Mouse (Mus musculus) layer of hippocampus, adult 9-11 months (tissue): ENCODE measurements around the gene Cdc25a.

Source experiments
- DNase-seq: peaks from one replicate; pipeline ENCODE4 v3.0.0; 2022

Gene Cdc25a

DNA sequence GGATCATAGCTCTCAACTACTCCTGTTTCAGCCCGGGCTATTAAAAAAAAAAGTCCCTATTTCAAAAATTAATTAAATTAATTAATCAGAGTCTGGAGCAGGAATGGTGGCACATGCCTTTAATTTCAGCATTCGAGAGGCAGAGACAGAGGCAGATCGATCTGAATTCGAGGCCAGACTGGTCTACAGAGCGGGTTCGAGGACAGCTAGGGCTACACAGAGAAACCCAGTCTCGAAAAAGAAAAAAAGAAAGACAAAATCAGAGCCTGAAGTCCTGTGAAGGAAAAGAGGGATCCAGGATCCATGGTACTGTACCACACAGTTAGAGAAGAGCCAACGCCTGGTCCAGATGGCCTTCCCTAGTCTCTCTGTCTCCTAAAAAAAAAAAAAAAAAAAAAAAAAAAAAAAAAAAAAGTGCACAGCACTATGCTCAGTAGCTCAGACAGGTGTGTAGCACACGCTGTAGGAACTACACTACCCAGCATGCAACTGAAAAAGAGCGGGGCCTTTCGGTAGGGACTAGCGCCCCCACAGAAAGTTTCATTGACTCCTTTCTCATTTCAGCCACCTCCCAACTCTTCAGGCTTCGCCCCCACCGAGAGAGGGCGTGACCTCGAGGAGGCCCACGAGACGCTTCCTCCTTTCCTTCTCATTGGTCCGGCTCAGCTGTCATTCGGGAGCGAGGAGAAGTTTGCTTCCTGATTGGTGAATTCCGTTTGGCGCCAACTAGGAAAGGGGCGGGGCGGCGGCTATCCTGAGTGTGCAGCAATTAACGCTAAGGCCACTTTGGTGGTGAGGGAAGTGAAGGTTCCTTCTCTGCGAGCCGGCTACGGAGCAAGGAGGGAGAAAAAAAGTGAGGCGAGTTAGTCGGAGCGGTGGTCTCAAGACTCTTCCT, at the start of gene Cdc25a:
Gene Cdc25a, plus strand, starts transcription at position 783 of the 895 bp plus-strand sequence.
- DNase-seq, result peak; percentile 97

DNA sequence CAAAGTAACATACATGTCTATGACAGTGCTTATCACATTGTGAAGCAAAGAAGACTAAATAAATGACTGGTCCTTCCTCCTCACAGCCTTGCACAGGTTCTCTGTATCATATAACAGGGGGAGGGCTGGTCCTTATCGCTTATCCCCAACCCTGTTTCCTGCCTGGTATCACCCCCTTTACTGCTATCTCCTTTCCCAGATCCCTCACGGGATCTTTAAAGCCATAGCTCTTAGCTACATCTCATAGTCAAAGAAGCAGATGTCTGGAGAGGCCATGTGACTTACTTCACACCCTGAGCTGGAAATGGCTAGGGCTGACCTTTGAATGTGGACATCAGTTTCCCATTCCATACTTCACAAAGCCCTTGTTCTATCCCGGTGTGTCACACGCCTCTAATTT, 49.6 kb upstream of the Cdc25a start:
- no peak for DNase-seq

DNA sequence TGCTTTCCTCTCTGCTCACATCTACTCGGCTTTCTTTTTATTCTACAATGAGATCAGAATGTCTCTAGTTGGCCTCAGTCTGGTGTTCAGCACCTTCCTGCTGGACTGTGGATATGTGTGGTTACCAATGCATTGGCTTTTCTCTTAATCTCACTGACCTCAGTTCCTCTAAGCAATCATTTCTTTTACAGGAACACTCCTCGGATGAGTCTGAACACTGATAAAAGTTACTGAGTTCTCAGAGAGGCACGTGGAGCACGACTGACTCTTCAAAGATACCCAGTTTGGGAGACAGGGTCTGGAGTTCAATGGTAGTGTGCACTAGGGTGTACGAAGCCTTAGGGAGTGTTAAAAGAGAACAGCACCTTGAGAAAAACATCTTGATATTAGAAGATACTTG, 49.2 kb upstream of the Cdc25a start:
- no peak for DNase-seq

DNA sequence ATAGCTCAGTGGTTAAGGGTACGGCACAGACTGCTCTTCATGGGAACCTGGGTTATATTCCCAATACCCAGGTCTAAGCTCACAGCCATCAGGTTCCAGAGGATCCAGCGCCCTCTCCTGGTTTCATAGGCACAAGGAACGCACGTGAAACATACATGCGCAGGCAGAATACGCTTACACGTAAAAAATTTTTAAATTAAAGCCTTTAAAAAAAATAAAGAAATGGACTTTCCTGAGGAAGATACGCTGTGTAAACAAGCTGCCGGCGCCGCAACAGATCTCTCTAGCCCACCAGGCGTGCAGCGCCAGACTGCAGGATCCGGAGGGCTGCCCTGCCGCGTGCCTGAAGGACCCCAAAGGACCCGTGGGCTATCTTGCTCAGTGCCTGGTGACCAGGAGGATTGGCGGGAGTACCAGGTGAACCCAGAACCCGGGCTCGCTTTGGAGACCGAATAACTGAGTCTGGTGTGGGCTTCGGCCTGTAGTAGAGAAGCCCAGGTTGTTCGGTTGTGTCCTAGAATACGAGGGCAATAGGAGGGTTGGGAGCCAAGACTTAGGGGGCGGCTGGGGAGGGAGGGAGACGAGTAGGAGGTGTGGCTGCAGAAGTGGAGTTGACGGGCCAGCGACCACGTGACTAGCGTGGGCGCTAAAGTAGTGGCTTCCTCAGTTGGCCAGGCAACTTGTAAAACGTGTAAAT, 42.8 kb upstream of the Cdc25a start, which contains the start of gene Nme6:
Gene Nme6, plus strand, starts transcription at position 359 of the 697 bp plus-strand sequence.
- DNase-seq, result peak; percentile 79

DNA sequence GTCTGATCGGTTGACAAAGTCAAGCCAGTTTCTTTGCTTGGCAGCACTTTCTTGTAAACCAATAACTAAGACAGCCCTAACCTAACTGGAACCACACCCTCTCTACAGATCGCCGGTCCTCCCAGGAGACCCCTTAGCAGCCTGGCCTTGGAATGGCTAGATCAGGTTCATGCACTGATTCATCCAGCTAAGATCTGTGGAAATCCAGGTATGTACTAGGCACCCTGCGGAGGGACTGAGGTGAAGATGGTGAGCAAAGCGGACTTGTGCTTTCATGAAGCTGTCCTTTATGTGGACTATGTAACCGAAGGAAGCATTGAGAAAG, 42.3 kb upstream of the Cdc25a start:
- no peak for DNase-seq

DNA sequence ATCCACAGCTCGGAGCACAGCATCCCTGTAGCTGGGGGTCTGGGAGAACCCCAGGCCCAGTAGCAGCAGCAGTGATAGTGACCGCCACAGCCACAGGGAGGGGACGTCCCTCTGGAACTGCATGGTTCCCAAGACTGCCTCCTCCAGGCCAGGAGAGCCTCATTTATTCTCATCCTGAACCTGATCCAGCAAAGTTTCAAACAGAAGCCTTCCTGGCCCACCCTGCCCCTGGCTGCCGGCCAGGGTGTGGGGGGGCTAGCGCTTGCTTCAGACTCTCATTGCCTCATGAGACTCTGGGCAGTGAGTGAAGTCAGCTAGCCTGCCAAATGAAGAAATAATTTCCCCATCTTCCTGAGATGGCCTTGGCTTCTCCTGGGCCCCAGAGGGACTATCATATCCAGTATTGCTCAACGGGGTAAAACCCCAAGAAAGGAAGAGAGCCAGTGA, 26.0 kb upstream of the Cdc25a start, which contains the start of gene Camp:
Gene Camp, minus strand, starts transcription at position 306 of the 447 bp plus-strand sequence.
- DNase-seq, result no peak

DNA sequence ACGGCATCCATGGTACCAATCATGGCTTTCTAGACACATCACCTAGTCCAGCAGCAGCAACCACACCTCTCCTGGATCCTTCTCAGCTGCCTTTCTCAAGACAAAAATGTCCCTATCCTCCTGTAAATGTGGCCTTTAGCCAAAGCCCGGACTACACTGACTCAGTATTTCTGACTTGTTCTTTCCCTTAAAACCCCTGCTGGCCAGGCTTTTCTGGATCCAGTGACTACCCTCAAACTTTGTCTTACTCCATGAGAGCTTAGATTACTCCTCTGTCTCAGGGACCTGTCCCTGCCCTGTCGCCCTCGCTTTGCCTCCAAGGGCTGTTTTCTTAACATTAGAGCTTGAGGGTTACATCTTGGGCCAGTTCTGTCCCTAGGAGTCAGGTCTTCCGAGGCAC, 25.3 kb upstream of the Cdc25a start:
- DNase-seq, result no peak

DNA sequence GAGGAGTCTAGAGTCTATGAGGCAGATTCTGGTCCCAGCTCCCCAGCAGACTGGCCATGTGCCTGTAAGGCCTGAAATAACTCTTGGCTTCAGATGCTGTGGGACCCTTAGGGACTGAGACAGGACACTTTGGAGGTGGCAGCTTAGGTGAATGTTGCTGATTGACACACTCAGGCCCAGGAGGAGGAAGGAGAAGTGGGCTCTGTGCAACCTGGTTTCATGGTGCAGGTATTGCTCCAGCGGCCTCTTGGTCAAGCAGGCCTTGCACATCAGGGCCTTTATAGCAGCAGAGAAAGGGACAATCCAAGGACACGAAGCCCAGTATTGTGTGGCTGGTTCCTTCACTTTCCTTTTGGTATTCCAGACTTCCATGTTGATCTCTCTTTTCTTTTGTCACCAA, 21.0 kb upstream of the Cdc25a start:
- DNase-seq, result no peak

DNA sequence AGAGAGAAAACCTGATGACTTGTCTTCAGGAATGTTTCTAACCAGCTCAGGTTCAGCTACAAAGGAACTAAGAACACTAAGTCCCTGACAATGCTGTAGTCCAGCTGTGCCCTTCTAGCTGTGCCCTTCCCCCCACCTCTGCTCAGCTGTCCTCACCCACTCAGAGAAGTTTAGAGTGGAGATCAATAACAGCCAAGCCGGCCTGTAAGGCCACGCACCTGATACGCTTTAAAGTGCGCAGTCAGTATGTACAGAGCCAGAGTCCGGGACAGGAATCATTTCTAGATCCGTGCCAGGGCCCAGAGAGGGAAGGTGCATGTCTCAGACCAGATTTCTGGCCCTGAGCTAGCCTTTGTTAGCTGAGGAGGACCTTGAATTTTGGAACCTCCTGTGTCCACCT, 19.4 kb upstream of the Cdc25a start:
- no peak for DNase-seq

DNA sequence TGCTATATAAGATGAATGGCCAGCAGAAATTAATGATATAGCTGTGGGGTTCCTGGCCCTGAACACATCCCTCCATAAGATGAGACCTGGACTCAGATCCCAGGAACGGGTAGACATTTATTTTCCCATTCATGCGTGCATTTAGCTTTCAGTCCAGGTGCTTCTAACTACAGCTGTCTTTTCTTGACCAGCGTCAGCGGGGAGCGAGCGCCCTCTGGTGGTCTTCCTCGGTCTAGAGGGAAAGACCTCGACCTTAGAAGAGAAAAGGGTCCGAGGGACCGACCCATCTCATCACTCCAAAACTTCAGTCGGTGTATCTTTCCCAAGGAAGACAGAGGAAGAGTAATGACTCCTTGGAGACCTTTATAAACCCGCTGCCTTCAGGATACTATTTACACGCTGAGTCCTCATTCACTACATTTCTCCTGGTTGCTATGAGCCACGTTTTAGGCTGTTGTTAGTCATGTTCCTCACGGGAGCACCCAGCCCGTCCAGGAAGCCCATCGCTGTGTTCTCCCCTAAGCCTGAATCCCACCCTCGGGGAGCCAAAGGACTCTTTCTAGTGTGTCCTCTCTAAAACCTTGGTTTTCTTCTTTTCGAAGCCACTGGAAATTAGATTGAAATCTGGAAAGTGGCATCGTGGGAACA, 12.9 kb upstream of the Cdc25a start:
- peak; percentile 31 for DNase-seq

DNA sequence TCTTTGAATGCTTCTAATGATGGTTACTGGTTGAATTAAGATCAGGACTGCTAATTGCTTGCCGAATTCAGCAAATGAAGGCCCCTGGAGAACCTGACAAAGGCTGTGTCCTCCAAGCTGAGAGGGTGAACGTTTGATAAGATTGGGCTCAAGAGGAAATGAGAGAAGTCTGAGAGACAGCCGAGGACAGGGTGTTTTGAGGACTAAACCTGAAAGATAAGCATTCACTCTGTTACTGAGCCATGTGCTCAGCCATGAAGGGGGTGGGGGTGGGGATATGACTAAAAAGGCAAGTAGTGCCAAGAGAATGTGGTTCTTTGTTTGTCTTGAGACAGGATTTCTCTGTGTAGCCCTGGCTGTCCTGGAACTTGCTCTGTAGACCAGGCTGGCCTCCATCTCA, 12.3 kb upstream of the Cdc25a start:
- no peak for DNase-seq

DNA sequence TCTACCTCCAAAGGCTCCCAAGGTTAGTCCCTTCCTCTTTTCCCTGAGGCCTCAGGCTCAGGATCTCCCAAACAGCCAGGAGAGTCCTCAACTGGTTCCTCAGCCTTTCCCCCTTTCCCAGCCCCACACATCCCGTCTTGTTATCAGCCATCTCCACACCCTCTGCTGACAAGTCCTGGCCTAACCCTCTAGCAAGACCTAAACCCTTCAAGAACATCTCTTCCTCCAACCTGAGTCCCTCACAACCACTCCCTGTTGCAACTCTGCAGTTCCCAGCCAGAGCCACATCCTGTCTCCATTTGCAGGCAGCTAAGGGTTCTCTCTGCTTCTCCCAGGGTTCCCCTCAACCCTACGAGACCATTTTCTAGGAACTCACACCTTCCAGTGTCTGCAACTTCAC, 9.2 kb upstream of the Cdc25a start:
- no peak for DNase-seq

DNA sequence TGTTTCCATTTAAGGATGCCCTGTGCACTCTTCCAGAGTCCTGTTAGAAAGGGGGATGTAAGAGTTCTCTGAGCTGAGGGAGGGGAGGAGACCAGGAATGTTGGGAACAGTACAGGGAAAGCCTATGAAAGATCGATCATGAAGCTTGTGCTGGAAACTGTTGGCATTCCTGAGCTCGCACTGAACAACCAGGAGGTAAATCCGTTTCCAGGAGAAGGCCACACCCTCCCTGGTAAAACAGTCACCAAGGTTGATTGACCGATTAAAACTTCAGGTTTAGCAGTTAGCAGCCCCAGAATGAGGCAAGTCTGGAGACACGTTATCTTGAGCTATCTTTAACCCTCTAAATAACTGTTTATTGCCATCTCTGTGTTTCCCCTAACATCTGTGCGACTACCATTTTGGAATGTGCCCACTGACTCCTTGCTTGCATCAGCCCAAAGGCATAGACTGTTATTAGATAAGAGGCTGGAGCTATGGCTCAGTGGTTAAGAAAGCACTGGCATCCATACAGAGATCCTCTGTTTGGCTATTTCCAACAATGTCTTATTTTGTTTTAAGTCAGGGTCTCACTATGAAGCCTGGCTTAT, 4.3 kb upstream of the Cdc25a start:
- no peak for DNase-seq

DNA sequence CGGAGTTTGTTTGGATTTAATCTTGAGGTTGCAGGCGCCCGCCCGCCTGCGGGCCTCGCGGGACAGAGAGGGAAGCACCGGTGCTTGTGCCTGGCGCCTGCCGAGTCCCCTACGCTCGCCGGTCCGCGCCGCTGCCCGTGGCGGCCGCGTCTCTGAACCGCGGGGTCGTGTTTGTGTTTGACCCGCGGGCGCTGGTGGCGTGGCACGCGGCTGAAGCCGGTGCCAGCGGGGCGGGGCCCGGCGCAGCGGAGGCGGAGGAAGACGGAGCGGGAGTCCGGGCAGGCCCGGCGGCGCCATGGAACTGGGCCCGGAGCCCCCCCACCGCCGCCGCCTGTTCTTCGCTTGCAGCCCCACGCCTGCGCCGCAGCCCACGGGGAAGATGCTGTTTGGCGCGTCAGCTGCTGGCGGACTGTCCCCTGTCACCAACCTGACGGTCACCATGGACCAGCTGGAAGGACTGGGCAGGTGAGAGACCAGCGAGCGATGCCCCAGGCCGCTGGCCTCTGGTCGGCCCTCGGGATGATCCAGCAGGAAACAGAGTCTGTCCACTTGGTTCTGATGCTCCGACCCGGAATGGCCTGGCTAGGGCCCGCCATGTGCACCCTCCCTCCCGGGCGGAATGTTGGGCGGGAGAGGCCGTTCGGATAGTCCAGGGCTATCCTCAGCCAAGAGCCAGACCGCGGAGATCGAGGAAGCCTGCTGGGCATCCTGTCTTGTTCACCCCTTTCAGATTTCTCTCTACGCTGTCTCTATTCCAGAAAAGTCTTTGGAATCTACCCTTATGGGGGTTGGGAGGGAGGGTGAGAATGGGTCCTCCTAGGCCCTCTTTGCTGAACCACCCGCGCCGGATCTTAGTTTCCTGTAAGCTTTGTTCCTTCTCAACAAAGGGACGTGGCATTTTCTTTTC, 569 bp downstream of the Cdc25a start:
- peak; percentile 40 for DNase-seq

DNA sequence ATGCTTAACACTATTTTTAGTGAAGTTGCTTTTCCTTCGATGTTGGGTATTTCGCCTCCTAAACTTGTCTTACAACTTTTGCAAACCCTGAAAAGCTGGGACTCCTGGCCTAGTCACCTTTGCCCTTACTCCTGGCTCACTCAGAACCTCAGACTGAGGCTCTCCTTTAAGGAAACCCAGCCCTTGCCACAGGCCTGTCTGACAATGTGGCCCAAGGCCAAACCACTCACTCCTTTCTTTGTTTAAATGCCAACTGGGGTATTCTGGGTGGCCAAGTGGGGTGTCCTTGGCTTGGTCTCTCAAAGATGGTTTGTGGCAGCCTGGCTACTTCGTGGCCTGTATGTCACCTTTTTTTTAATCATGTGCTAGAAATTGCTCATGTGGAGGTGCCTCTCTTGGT, 1.4 kb downstream of the Cdc25a start:
- no peak for DNase-seq

DNA sequence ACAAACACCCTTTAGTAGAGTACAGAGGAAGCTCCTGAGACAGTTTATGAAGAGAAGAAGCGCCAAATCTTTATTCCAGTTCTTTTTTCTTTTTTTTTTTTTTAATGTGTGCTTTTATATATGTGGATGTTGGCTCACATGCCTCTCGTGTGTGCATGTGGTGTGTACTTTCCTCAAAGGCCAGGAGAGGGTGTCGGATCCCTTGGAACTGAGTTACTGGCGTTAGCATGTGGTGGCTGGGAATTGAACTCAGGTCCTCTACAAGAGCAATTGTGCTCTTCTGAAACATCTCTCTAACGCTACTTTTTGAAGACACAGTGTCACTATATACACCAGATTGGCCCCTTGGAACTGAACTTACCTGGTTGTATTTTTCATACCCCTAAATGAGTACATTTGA, 2.3 kb downstream of the Cdc25a start:
- no peak for DNase-seq

DNA sequence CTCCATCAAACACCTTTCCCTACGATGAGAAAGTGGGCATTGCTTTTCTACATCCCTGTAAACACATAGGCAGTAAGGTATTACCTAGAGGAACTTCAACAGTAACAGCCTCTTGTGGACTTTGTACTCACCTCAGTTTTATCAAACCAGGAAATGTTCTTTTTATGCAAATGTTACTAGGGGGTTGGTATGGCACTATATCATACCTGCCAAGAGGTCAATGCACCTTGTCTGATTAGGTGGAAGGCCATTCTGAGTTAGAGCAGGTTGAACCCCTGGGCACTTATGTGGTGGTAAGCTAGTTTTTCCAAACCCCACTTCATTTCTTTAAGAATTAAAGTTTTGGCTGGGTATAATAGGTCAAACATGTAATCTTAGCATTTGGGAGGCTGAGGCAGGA, 3.9 kb downstream of the Cdc25a start:
- DNase-seq, result no peak

DNA sequence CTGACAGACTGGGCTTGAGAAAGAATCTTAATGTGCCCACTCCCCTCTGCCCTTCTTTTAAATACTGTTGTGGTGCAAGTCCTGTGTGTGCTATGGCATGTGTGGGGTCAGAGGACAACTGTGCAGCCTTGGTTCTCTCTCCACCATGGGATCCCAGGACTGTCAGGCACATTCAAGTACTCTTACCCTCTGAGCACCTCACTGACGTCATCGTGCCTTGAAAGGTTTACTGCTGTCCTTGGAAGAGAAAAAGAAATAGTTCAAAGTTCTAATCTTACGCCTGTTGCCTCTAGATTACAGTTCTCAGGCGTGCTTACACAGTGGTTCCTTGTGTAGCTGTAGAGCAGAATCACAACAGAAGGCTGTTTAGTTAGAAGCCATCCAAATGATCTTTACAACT, 10.9 kb downstream of the Cdc25a start:
- no peak for DNase-seq

DNA sequence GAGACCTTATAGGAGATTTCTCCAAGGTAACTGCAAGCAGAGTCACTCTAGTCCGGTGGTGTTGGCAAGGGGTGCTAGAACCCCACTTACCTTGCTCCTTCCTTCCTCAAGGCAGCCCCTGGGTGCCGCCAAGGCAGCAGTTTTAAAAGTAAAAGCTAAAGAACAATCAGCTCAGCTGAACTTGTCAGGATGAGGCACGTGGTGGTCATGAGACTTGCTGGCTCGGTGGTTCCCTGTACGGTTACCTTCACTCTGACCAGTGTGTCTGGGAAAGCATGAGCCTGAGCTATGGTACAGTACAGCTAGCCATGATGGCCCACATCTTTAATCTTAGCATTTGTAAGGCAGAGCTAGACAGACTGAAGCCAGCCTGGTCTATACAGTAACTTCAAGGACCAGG, 11.9 kb downstream of the Cdc25a start:
- DNase-seq, result no peak

DNA sequence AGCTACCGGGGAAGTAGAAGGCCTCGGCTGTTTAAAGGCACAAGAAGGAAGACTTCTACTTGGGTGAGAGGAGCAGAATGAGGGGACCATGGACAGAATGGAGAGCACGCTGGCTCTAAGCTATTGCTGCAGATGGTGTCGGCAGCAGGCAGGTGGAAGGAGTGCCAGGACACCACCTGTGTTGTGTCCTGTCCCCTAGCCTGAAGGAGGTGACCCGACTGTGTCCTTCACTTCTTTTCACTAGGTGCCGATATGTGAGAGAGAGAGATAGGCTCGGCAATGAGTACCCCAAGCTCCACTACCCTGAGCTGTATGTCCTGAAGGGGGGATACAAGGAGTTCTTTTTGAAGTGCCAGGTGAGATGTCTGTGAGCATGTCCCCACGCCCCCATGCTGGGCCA, 16.1 kb downstream of the Cdc25a start:
- DNase-seq, result no peak

DNA sequence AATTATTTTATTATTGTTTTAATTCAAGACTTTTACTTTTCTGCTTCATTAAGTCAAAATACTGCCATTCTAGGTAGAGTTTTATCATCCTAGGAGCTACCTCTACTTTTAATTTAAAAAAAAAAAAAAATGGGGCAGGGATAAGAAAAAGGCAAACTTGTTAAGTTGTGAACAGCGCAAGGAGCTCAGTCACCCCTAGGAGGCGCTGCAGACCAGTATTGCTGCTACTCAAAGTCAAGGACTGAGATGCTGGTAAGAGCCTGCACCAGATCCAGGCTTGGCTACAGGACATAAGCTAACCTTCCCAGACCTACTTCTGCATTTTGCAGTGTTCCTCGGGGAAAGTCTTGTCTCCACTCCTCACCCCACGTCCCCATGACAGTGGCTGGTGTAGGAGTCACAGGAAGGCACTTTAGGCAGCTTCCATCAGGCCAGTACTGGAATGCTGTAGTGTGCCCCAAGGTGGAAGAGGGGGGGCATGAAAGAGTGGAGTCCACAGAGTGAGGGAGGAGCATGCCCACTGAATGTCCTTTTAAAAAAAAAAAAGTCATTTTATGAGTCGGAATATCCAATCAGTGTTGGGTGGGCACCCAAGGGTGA, 17.4 kb downstream of the Cdc25a start:
- peak; percentile 55 for DNase-seq
